Mouse (Mus musculus) small intestine, adult 2 months (tissue): Measurements from ENCODE around the gene Crocc2. TPM values are rescaled to one million over a fixed set of nuclear protein-coding genes. Genes with fewer than 3 reads are reported as not detected.

Experiments used
- H3K27ac ChIP-seq: fragments of 200-500 bp; 2 replicates; pipeline ENCODE4 v1.5.1; 2012; ENCODE audit warnings: low read depth, low read length, control low read depth, inconsistent platforms; ENCODE audit not compliant: insufficient read depth
- H3K27me3 ChIP-seq: fragments of 200-500 bp; 2 replicates; pipeline ENCODE4 v1.6.1; 2012; ENCODE audit warnings: mild to moderate bottlenecking, moderate library complexity, low read length, inconsistent platforms; ENCODE audit not compliant: control insufficient read depth, insufficient read depth
- H3K36me3 ChIP-seq: fragments of 200-500 bp; 2 replicates; pipeline ENCODE4 v1.6.1; 2012; ENCODE audit warnings: mild to moderate bottlenecking, low read length, control low read depth, inconsistent platforms; ENCODE audit not compliant: control insufficient read depth, insufficient read depth
- H3K4me1 ChIP-seq: fragments of 200-500 bp; 2 replicates; pipeline ENCODE4 v1.6.1; 2012; ENCODE audit warnings: low read length, inconsistent platforms, mixed read lengths; ENCODE audit not compliant: control insufficient read depth, insufficient read depth, insufficient read length
- H3K4me3 ChIP-seq: fragments of 200-500 bp; 2 replicates; pipeline ENCODE4 v1.5.1; 2012; ENCODE audit warnings: low read depth, mild to moderate bottlenecking, control low read depth, inconsistent platforms, low read length, moderate library complexity
- CTCF ChIP-seq: fragments of 200-500 bp; IDR thresholded peaks from 2 replicates; pipeline ENCODE4 v1.5.1; 2012; ENCODE audit warnings: low read depth, mild to moderate bottlenecking, control low read depth, inconsistent platforms, low read length, moderate library complexity, mixed read lengths; ENCODE audit not compliant: insufficient replicate concordance, insufficient read length; ENCODE audit errors: extremely low read depth
- POLR2A ChIP-seq: fragments of 200-500 bp; IDR thresholded peaks from 2 replicates; pipeline ENCODE4 v1.6.1; 2012; ENCODE audit warnings: low read depth, mild to moderate bottlenecking, control low read depth, inconsistent platforms, low read length, moderate library complexity
- WGBS: fragments of 180-500 bp; shearing (Covaris S2); methylation state at CpG from one replicate; pipeline ENCODE4 v1.1.7; 2018; 5-methylcytosine and 5-hydroxymethylcytosine counted together
- polyA plus RNA-seq: library from polyadenylated mRNA; depleted of rRNA; stranded (reverse); fragments of >200 nt; gene quantifications from 2 replicates; pipeline ENCODE4 v1.2.3, GENCODE M21; 2012

Crocc2 gene
- polyA plus RNA-seq, 1 experiment: not detected

DNA sequence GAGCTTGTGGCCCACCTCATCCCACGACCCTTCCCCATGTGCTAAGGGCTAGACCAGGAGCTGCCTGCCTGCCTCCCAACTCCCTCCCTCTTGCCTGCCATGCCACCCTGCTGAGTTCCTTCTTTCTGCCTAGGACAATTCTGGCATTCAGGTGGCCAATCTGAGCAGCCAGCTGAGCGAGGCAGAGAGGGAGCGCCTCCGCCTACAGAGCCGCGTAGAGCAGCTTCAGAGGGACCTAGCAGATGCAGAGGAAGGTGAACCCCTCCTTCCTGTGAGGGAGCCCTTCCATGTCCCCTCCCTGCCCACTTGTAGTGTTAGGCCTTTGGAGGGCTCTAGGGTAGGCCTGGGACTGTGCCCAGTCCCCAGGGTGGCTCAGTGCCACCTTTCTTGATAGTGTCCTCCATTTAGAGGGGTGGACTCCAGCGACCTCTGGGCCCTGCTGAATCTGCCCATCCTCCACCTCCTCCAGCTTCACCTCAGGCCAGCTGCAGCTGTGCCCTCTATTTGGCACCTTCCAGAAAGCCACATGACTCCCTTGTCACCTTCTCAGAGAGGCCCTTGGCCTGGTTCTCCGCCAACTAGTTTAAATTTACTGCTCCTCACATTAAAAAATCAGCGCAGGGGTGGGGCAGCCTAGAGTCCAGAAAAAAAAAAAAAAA, 48.4 kb downstream of the Crocc2 start:
- H3K27me3 ChIP-seq: no peaks in the 10 kb centered on the region
- no peak overlapping the region for H3K27ac ChIP-seq
- H3K36me3 ChIP-seq: no peaks in the 10 kb centered on the region
- no peaks in the 10 kb centered on the region for H3K4me1 ChIP-seq
- TF ChIP-seq CTCF (no peak), POLR2A (no peak)
- WGBS: 49% methylated on average over 9 of the region's 9 CpGs
- H3K4me3 ChIP-seq: no peak overlapping the region

DNA sequence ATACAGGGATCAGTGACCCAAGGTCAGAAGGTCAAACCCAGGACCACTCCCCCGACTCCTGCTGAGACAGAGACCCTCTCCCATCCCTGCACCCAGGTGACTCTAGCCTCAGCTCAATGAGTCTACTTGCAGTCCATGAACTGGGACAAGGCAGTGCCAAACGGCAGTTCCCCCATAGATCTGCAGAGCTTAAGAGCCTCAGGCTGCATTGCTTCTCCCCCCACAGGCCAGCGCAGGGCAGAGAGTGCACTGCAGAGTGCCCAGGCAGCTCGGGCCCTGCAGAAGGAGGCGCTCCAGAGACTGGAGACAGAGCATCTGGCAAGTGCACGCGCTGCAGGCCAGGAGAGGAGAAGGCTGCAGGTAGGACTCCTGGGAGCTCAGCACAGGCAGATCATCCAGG, 49.0 kb downstream of the Crocc2 start:
- H3K36me3 ChIP-seq: no peaks in the 10 kb centered on the region
- WGBS: 71% methylated on average over 7 of the region's 7 CpGs
- H3K4me1 ChIP-seq: no peaks in the 10 kb centered on the region
- no peak overlapping the region for H3K27ac ChIP-seq
- no peak overlapping the region for H3K4me3 ChIP-seq
- TF ChIP-seq POLR2A (no peak), CTCF (no peak)
- H3K27me3 ChIP-seq: no peaks in the 10 kb centered on the region

DNA sequence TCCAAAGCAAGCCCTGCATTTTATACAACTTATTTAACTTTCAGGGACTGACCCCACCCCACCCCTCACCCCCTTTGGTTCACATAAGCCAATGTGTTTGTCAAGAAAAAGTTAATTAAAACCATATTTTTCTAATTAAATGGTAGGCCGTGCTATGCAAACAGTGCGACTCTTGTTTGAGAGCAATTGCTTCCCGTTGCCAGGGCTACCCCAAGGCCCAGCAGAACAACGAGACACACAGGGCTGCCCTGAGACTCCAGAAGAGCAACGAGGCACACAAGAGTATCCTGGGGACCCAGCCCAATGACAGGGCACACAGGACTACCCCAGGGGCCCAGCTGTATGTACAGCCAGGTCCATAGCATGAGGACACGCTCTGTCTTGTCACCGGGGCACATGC, 52.3 kb downstream of the Crocc2 start:
- TF ChIP-seq CTCF: no peak
- TF ChIP-seq POLR2A: no peak

DNA sequence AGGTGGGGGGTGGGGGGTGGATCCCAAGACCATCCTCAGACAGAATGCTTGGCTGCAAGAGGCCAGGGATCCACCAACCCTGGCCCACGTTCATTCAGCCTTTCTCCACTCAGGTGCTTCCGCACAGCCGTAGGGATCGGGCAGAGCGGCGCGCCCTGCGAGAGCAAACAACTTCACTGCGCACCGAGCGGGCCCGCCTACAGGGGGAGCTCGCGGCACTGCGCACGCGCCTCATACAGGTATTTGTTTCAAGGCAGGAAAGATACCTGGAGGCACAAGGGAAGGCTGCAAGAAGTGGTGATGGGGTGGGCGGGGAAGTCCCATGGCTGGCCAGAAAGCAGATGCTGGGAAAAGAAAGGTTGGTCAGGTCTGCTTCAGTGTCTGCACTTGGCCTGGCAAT, 55.4 kb downstream of the Crocc2 start:
- TF ChIP-seq CTCF (peak; percentile 83), POLR2A (no peak)
- Histone ChIP-seq H3K27me3 (no peaks in the 10 kb centered on the region), H3K4me1 (peaks cover 6% of the 10 kb centered on the region), H3K27ac (no peak overlapping the region), H3K36me3 (no peaks in the 10 kb centered on the region), H3K4me3 (no peak overlapping the region)
- 3% methylated on average over 18 of the region's 18 CpGs for WGBS

More for the DNA sequence above, 52.3 kb downstream of the Crocc2 start:
- H3K36me3 ChIP-seq: no peaks in the 10 kb centered on the region
- H3K4me1 ChIP-seq: peaks cover 6% of the 10 kb centered on the region
- WGBS: 77% methylated on average over 7 of the region's 7 CpGs
- H3K27ac ChIP-seq: no peak overlapping the region
- H3K4me3 ChIP-seq: no peak overlapping the region
- H3K27me3 ChIP-seq: no peaks in the 10 kb centered on the region

DNA sequence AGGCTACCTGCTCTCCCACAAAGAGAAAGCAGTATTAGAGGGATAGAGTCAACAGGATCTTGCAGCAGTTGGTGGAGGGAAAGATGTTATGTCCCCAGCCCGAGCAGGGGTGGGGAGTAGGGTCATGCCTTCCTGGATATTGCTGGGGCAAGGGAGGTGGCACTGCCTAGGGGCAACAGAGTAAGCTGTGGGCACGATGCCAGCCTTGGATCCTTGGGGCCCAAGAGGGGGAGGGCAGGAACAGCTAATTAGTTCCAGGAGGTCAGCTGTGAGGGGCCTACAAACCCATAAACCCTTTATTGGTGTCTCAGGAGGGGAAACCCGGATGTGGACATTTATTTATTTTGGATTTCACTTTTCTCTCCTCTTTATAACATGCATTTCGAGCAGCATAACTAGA, 56.7 kb downstream of the Crocc2 start:
- Histone ChIP-seq H3K27me3 (no peaks in the 10 kb centered on the region), H3K36me3 (no peaks in the 10 kb centered on the region), H3K4me3 (no peak overlapping the region), H3K27ac (no peak overlapping the region), H3K4me1 (peaks cover 6% of the 10 kb centered on the region)
- TF ChIP-seq CTCF (no peak), POLR2A (no peak)
- WGBS: 17% methylated on average over 4 of the region's 4 CpGs

DNA sequence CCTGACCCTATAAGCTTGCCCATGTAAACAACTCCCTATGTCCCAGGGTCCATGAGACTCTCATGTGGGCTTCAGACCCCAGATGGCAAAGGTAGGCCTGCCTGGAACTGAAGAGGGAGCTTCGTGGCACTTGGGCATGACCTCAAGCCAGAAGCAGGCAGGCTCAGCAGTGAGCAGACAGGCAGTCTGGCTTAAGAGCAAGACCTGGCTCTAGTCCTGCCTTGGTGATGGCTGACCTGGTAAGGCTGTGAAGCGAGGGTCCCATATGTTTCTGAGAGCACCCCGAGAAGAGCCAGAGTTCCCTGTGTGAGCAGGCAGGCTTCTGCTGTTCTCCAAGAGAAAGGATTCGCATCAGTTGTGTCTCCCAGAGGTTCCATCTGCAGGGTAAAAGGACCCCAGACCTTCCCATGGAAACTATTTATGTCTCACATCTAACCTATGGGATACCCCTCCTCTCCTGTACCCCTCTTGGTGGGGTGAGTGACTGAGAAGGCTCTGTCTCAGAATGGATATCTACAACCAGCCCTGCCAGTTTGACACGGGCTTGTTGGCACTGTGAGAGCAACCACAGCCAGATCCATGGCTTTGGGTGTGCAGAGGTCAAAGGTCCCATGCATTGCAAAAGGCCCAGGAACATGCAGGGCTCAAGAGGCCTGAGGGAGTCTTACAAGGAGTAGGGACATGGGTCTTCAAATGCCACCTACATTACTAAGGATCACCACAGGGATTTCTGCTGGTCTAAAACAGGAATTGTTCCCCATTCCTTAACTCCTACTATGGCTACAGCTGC, 57.4 kb downstream of the Crocc2 start:
- Histone ChIP-seq H3K27ac (no peak overlapping the region), H3K36me3 (no peaks in the 10 kb centered on the region), H3K27me3 (no peaks in the 10 kb centered on the region), H3K4me1 (peaks cover 6% of the 10 kb centered on the region), H3K4me3 (no peak overlapping the region)
- WGBS: 69% methylated on average over 5 of the region's 5 CpGs
- TF ChIP-seq POLR2A: no peak
- TF ChIP-seq CTCF: no peak

DNA sequence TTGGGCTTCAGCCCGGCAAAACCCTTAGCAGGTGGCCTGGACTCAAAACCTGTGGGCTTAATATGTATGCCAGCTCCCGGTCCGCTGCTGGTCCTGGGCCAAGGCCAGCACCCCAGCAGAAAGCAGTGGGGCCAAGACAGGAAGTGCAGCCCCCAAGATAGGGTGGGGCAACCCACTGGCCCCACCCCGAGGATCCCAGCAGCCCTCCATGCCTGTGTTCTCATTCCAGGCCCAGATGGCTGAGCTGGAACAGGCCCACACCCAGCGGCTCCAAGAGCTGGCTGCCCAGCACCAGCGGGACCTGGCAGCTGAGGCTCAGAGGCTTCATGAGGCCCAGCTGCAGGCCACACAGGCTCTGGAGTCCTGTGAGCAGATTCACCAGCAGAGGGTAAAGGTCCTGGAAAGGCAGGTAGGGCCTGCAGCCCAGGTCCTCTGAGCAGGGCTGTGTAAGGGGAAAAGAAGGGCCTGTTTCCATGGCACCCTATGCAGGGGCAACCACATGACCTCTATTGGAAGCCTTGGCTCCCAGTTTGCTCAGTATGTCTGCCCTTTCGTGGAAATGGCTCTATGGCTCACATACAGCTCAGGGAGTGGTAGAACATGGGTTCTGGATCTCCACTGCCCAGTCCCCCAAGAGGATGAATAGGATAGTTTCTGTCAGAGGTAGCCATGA, 58.9 kb downstream of the Crocc2 start:
- WGBS: 84% methylated on average over 7 of the region's 7 CpGs
- Histone ChIP-seq H3K36me3 (no peaks in the 10 kb centered on the region), H3K4me1 (peaks cover 6% of the 10 kb centered on the region), H3K27ac (no peak overlapping the region), H3K27me3 (no peaks in the 10 kb centered on the region), H3K4me3 (no peak overlapping the region)
- TF ChIP-seq POLR2A (no peak), CTCF (no peak)
